Mouse (Mus musculus) A20 (cell line): ENCODE data around the gene Clec2g.

Experiments
- DNase-seq: peaks from one replicate; pipeline ENCODE4 v3.0.0-alpha.2; 2011; ENCODE audit warnings: low read depth, low spot score

Clec2g gene

DNA sequence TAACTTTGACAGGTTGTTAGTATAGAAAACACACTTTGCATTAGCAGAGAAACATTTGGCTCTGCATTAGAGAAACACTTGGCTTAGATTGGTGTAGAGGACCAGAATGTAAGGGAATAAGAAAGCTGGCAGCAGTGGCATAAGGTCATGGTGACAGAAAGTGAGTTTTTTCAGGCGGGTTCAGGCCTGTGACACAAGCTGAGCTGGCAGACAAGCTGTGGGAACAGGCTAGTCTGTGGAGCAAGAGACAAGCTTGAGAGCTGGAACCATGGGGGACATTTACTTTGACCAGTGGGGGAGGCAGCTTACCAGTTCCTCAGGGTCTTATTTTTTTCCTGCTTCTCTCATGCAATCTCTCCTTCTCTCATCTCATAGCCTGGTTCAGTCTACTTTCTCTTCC lies 78.8 kb downstream of the Clec2g start:
- peak; percentile 33 for DNase-seq

DNA sequence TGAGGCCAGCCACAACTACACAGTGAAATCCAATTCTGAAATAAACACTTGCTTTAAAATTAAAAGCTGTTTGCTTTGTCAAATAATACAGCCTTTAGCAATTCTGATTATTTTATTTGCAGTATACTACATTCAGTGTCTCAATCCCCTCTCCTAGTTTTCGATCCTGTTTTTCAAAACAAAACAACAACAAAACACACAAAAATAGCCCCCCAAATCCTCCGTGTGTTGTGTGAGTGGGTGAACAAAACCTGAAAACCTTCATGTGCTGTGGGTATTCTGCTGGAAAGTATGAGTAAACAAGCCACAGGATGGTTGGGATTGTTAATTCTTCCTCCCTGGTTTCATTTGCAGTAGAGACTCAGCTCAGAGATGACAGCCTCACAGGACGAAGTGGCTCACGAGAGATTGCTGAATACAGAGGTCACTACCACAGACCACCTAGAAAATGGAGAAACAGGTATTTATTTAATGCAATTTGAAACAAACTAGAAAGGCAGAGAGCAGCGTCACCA lies 79.6 kb downstream of the Clec2g start:
- DNase-seq: no peak

DNA sequence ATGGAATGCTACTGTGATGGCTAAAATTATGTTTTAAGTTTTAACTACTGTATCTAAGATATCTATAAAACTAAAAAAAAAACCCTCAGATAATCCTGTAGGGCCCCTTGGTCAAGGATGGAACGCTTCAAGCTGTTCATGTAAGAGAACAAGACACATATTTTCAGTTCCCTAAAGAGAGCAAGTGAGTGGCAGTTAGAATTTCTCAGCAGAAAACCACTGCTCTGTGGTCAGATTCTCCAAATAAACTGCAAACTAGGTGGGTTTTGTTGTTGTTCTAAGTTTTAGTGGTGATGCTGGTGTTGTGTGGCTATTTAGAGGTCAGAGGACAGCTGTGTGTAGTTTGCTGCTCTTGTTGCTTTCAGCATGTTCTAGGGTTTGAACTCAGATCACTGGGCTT lies 80.2 kb downstream of the Clec2g start:
- DNase-seq: peak; percentile 87

DNA sequence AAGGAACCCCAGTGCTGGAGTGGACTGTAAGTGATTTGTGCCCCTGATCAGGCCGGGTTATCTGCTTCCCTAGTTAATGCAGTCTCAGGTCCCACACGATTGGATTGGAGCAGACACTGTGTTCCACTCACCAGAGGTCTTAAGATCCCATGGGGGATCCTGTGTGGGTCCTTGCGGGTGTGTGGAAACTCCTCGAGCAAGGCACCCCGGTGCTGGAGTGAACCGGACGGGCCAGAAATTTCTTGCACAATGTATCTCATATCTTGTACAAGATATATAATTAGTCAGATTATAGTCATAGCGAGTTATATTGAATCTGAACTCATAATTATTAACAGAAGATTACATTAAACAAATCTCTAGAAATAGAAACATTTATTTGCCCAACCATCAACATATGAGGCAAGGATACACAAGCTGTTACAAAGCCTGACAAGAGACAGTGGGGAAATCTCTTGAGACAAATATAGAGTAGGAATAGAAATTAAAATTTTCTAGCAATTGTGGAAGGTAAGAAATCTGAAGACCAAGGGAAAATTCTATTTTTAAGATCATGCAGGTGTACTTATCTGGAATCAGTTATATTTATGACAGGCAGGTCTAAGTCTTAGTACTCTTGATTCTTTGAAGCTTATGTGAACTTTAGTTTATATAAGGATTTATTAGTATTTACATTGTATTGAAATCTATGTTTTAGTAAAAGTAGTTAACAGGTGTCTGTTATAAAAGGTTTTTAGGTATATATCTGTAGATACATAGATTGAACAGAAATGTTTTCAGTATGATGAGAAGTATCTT lies 93.5 kb downstream of the Clec2g start:
- no peak for DNase-seq

DNA sequence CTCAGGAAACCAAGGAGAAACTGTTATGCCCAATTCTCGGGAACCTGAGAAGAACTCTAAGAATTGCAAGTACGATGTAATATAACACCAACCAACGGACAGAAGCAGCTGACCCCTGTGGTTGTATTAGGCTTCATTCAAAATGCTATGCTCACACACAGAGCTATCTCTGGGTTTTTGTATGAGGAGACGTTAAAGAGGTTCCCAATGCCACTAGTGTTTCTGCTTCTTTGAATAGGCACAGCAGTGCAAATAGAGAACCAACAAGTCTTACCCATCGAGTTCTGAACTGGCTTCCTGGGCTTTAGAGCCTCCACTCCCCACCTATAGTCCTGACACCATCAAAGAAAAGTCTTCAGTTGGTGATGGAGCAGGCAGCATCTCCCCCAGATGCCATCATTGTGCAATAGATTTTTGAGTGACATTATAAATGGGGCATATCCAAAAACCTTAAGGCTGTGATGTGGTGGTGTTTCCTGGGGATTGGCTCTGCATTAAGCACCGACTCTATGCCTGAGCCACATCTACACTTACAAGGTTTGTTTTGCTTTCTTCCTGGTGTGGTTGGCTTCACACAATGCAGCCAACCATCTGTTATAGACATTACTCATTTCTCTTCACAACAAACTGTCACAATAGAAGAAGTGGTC lies 96.1 kb downstream of the Clec2g start:
- DNase-seq: no peak

DNA sequence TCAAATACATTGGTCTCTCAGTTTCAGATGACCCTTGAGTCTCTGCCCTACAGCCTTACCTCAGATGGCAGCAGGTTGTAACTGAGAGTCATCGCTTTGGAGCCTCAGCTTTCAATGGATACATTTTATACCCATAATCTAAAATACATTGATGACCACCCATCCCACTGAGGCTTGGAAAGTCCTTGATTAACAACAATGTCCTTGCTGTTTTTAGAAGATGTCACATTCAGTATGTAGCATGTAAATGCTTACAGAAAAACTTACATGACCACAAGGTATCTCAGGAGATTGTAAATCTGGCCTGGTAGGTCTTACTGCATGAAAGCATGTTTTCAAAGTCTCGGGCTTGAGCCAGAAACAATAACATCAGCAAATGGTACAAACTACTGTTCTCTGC lies 96.8 kb downstream of the Clec2g start:
- no peak for DNase-seq

DNA sequence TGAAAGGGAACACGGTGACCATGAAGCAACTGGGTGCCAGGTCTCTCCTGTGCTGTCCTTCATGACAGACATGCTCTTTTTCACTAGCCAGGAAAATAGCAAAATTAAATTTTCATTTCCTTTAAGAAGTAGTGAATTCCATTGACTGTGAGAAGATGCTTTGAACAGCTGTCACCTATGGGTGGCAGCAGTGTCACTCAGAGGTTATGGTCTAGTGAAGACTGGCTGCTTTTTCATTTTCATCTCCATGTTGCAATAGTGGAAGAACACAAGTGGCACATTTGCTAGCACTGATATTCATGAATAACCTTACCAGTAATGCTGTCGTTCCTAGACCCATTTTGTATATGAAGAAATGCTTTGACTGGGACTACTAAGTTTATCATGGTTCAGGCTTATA lies 99.2 kb downstream of the Clec2g start:
- DNase-seq: peak; percentile 79
